Mouse (Mus musculus) thymus, adult 18-20 months (tissue): ENCODE results near the gene Lin7c.

ENCODE experiments used
- DNase-seq, 2 experiments: peaks; one replicate each; pipeline ENCODE4 v3.0.0; 2022; ENCODE audit warnings: mixed read lengths in 2 of 2

Gene Lin7c

GRCm38 (mm10) chr2:109942810-109943570, 52.3 kb downstream of the Lin7c start:
- DNase-seq = no peak

GRCm38 (mm10) chr2:109944995-109945394, 54.3 kb downstream of the Lin7c start:
- no peak for DNase-seq

GRCm38 (mm10) chr2:109945532-109945931, 54.9 kb downstream of the Lin7c start:
- no peak for DNase-seq

GRCm38 (mm10) chr2:109946426-109946825, 55.8 kb downstream of the Lin7c start:
- DNase-seq = no peak

GRCm38 (mm10) chr2:109949519-109949918, 58.9 kb downstream of the Lin7c start:
- DNase-seq = no peak

DNA sequence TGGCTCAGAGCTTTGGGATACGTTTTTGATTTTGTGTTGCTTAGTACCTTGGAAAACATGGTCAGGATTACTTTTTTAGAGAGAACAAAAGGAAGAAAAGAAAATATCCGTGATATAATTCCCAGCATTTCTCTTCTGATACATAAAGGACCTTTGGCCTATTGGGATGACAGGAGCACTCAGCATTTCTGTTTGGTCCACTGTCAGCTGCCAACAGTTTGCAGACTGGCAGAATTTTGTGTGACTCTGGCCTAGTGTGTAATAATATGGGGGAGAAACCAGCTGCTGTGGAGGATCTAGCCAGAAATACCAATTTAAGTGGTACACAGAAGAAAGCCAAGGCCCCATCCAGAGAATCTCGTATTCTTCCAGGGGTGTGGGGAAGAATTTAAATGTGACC, 59.7 kb downstream of the Lin7c start:
- DNase-seq = no peak
